Mouse (Mus musculus): ENCODE results near the gene Necab3.

Gene Necab3

DNA sequence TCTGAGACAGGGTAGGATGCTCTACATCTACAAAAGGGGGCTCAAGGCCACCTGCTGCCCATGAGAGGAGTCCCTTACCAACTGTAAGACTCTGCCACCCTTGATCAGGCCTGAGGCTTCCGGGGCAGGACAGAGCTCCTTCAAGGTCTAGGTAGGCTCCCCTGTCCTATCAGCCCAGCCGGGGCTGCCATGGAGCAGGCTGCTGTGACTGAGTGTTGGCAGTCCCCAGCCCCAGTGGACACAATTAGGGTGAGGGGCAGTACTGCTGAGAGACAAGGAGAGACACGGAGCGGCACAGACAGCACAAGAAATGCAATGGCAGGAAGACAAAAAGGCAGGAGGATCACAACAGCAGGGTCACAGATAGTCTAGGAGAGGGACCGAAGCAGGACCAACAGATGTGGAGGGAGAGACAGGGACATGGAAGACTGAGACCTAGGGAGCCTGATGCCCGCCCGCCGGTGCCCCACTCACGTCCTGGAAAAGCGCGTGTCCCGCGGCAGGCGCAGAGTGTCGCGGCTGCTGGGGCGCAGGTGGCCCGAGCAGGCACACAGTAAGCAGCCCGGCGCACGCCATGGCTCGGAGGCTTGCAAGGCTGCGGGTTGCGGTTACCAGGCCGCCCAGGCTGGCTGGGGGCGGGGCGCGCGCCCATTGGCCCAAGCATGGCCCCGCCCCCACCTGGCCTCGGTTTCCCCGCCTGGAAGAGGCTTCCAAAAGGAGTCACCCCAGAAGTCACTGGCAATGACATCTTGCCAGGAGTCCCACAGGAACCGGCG, at the start of gene Necab3:
Gene Necab3, minus strand, starts transcription at position 627 of the 776 bp plus-strand sequence.
- DNase-seq (ENCODE audit: low read depth), result no peak

- no peak for DNase-seq (ENCODE audit: low read depth)
These were observed 48.3 kb upstream of the Necab3 start for GRCm38 (mm10) chr2:154606965-154607364.

GRCm38 (mm10) chr2:154604156-154604555, 45.5 kb upstream of the Necab3 start:
- DNase-seq (ENCODE audit: low read depth), result no peak

DNA sequence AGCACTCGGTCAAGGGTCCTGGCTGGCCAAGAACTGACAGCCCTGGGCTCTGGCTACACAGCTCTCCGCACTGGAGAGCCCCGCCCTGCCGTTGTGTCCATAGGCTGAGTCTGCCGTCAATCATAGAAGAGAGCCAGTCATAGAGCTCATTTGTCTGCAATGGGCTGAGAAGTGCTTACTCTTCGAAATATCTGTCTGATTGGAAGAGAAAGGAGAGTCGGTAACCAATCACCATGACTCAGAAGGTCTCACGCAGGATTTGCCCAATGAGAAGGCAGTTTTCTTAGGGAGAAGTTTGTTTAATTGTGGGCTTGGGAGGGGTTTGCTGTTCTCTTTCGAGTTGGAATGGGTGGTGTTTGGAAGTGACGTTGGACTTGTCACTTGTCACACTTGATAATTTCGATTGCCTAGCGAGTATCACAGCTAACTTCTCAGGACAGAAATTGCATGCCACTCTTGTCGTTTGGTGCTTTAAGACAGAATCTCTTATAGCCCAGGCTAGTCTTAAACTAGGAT, 45.0 kb upstream of the Necab3 start, which contains the start of gene Pxmp4:
Gene Pxmp4, minus strand, starts transcription at position 71 of the 516 bp plus-strand sequence.
- peak; percentile 100 for DNase-seq (ENCODE audit: low read depth)

- no peak for DNase-seq (ENCODE audit: low read depth)
These were observed 44.4 kb upstream of the Necab3 start for GRCm38 (mm10) chr2:154603007-154603637.

DNA sequence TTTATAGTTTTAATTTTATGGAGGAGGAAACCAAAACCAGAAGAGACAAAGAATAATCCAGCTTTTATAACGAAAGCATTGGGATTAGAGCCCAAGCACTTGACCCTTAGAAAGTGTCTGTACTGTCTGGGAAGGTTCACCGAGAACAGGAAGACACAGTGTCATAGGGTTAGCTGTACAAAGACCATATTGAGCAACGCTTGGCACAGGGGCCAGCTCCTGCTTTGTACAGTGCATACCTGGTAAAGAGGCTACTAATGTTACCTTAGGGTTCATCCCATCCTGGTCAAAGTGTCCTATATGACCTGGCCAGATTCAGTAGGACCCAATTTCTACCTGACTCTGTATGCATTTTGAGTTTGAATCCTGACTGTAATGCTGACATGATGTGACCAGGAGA, 42.6 kb upstream of the Necab3 start:
- no peak for DNase-seq (ENCODE audit: low read depth)

GRCm38 (mm10) chr2:154600586-154600985, 41.9 kb upstream of the Necab3 start:
- no peak for DNase-seq (ENCODE audit: low read depth)

DNA sequence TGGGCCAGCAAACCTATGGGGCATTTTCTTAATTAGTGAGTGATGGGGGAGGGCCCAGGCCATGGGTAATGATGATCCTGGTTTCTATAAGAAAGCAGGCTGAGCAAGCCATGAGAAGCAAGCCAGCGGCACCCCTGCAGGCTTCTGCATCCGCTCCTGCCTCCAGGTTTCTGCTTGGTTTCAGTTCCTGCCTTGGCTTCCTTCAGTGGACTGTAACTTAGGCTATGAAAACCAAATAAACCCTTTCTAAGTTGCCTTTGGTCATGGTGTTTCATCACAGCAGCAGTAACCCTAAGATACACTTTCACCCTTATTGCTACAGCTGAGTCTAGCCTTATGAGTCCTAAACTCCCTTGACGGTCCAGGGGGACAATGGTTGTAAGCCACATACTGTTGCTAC, 38.7 kb upstream of the Necab3 start:
- DNase-seq (ENCODE audit: low read depth), result no peak

GRCm38 (mm10) chr2:154595775-154596174, 37.1 kb upstream of the Necab3 start:
- no peak for DNase-seq (ENCODE audit: low read depth)

DNA sequence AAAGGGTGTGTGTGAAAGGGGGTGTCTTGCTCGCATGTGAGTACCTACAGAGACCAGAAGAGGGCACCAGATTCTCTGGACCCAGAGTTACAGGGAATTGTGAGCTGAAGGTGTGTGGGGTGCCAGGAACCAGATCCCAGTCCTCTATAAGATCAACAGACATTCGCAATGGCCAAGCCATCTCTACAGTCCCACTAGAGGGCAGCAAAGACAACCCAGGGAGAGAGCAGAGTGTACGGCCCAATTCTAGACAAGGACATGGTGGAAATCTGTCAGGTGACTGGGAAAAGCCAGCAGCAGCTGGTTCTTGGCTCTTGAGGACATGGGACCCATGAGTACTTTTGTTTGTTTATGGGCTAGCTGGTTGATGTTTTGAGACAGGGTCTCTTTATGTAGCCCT, 34.3 kb upstream of the Necab3 start:
- DNase-seq (ENCODE audit: low read depth), result peak; percentile 62

- no peak for DNase-seq (ENCODE audit: low read depth)
These were observed 32.5 kb upstream of the Necab3 start for GRCm38 (mm10) chr2:154591239-154591638.

DNA sequence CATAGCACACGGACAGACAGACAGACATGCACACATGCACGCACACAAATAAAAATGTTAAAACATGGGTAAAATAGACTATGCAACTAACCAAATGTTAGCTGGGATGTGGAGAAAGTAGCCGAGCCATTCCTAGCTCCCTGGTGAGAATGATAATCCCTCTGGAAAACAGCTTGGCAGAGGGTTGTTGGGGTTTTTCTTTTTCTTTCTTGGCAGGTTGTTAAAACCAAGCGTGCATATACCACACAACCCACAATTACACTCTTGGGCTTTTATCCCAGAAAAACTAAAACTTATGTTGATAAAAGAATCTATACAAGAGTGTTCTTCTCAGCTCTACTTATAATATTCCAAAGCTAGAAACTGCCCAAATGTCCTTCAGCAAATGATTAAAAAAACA, 30.4 kb upstream of the Necab3 start:
- no peak for DNase-seq (ENCODE audit: low read depth)

- DNase-seq (ENCODE audit: low read depth), result peak; percentile 75
These were observed 27.7 kb upstream of the Necab3 start for GRCm38 (mm10) chr2:154586405-154586804.

GRCm38 (mm10) chr2:154584931-154585601, 26.4 kb upstream of the Necab3 start:
- DNase-seq (ENCODE audit: low read depth), result no peak

DNA sequence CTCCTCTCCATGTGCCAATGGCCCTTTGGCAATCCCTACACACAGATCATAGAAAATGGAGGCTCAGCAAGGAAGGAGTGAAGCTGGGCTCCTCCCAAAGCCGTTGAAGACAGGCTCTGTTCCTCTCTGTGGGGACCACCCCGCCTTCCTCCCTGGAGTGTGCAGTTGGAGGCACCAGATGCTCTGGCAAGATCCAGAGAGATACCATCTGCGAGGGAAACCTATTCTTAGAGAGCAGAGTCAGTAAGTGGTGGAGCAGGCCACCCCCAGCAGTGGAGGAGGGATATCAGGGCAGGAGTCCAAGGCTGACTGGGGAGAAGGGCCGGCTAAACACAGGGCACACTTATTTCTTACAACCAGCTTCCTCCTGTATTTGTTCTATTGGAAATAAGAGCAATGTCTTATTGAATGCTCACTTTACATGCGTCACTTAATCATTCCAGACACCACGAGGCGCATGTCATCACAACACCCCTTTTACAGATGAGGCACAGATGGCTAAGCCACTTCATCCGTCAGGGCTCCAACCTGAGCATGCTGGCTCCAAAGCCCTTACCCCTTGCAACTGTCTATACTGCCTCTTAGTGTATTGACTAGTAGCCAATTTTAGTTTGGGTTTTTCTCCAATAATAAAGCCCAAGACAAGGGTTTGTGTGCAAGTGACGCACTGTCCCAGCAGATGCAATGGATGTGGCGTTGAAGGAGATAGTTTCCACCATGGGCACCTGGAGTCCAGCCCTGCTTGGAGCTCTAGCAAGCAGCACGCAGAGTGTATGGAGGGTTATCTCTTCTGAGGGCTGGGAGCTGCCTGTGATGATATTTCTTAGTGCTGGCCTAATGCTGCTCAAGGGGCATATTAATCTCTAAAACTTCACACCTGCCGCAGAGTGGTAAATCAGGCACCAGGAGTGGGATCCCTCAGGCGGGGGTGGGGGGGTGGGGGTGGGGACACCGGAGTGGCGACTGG, 25.5 kb upstream of the Necab3 start:
- DNase-seq (ENCODE audit: low read depth), result peak; percentile 73

- no peak for DNase-seq (ENCODE audit: low read depth)
These were observed 22.7 kb upstream of the Necab3 start for GRCm38 (mm10) chr2:154581421-154581820.

DNA sequence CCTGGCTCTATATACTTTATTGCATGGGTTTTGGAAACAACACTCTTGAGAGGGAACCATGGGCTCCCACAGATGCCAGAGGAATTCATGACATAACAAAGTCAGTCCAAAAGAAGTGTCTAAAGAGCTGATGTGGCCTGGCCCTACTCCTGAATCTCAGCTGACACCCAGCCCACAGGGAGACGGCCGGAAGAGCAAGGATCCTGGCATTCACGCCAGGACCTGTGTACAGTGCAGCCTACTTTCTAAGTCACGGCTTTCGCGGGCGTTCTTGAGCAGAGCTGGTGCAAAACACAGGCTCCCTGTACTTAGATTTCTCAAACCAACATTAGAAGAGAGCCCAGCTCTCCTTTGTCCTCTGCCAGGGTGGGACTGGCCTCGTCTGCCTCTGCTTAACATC, 21.9 kb upstream of the Necab3 start:
- no peak for DNase-seq (ENCODE audit: low read depth)

- no peak for DNase-seq (ENCODE audit: low read depth)
These were observed 19.0 kb upstream of the Necab3 start for GRCm38 (mm10) chr2:154577744-154578067.

- DNase-seq (ENCODE audit: low read depth), result no peak
These were observed 18.4 kb upstream of the Necab3 start for GRCm38 (mm10) chr2:154576876-154577743.

DNA sequence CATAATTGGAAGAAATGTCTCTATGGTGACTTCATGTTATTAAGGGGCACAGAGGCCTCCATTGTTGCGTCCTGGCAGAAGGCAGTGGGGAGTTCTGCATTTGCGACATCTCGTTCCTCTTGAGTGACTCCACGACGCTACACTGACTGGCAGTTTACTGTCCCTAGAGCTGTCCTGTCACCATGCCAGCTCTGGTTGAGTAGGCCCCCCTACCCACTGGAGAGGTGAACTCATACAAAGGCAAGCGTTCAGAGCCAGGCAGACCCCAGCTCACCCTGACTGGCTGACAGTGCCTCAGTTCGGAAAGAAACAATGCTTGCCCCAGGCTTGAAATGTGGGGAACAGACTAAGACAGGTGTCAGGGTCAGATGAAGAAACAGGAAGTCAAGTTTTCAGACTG, 15.6 kb upstream of the Necab3 start:
- peak; percentile 18 for DNase-seq (ENCODE audit: low read depth)

GRCm38 (mm10) chr2:154572996-154573395, 14.3 kb upstream of the Necab3 start:
- no peak for DNase-seq (ENCODE audit: low read depth)

All from 416B (cell line).